Mouse (Mus musculus) liver, postnatal 0 days (tissue): ENCODE results near the gene Cyp2u1. TPM values are rescaled to one million over a fixed set of nuclear protein-coding genes. Genes with fewer than 3 reads are reported as not detected.

Experiments
- ATAC-seq: fragments of 200-750 bp; cut with Nextera tagmentation; 2 replicates; pipeline ENCODE4 v1.8.0; 2017; ENCODE audit warnings: mild to moderate bottlenecking, moderate library complexity
- DNase-seq: peaks from one replicate; pipeline ENCODE4 v3.0.0-alpha.2; 2016
- H3K27ac ChIP-seq: fragments of 300-500 bp; sonication (generic); 2 replicates; pipeline ENCODE4 v1.5.1; 2014; ENCODE audit warnings: antibody characterized with exemption, moderate library complexity, mild to moderate bottlenecking, low read depth
- H3K27me3 ChIP-seq: fragments of 300-500 bp; sonication (generic); 2 replicates; pipeline ENCODE4 v1.6.1; 2014; ENCODE audit warnings: low read length, control low read depth, mixed read lengths; ENCODE audit not compliant: insufficient read depth
- H3K36me3 ChIP-seq: fragments of 300-500 bp; sonication (generic); replicated peaks from 2 replicates; pipeline ENCODE4 v1.6.1; 2014; ENCODE audit warnings: mild to moderate bottlenecking, control low read depth, low read length, moderate library complexity, mixed read lengths; ENCODE audit not compliant: insufficient read depth
- H3K4me1 ChIP-seq: fragments of 300-500 bp; sonication (generic); 2 replicates; pipeline ENCODE4 v1.6.1; 2014; ENCODE audit warnings: antibody characterized with exemption, mild to moderate bottlenecking, control low read depth; ENCODE audit not compliant: insufficient read depth
- H3K4me2 ChIP-seq: fragments of 300-500 bp; sonication (generic); 2 replicates; pipeline ENCODE4 v1.6.1; 2014; ENCODE audit warnings: low read depth, mild to moderate bottlenecking, low read length, moderate library complexity, mixed read lengths
- H3K4me3 ChIP-seq: fragments of 300-500 bp; sonication (generic); 2 replicates; pipeline ENCODE4 v1.5.1; 2014; ENCODE audit warnings: low read depth, low read length
- H3K9ac ChIP-seq: fragments of 300-500 bp; sonication (generic); replicated peaks from 2 replicates; pipeline ENCODE4 v1.6.1; 2014; ENCODE audit warnings: mild to moderate bottlenecking, moderate library complexity
- H3K9me3 ChIP-seq: fragments of 300-500 bp; sonication (generic); 2 replicates; pipeline ENCODE4 v1.6.1; 2016; ENCODE audit warnings: mild to moderate bottlenecking, control low read depth, low read length, mixed read lengths
- CTCF ChIP-seq: sonication (generic); IDR thresholded peaks from 2 replicates; pipeline ENCODE4 v1.5.1; 2016; ENCODE audit warnings: antibody characterized with exemption, low read depth
- EP300 ChIP-seq: IDR thresholded peaks from 2 replicates; pipeline ENCODE4 v1.6.1; 2016; ENCODE audit warnings: antibody characterized with exemption, low read depth, mild to moderate bottlenecking
- WGBS: fragments of 180-500 bp; shearing (Covaris S2); extraction: QIAGEN DNeasy Blood & Tissue Kit; methylation state at CpG from one replicate; pipeline ENCODE4 v1.1.7; 2014; ENCODE audit not compliant: insufficient replicate concordance; 5-methylcytosine and 5-hydroxymethylcytosine counted together
- polyA plus RNA-seq: library from polyadenylated mRNA; unstranded; fragments of >200 nt; fragmentation: Nextera tagmentation; extraction: Ambion mirVana; gene quantifications from 2 replicates; pipeline ENCODE4 v1.2.1, GENCODE M21; 2015

Cyp2u1 gene
- polyA plus RNA-seq, 1 experiment from 2014 or later = 1.4 TPM

DNA sequence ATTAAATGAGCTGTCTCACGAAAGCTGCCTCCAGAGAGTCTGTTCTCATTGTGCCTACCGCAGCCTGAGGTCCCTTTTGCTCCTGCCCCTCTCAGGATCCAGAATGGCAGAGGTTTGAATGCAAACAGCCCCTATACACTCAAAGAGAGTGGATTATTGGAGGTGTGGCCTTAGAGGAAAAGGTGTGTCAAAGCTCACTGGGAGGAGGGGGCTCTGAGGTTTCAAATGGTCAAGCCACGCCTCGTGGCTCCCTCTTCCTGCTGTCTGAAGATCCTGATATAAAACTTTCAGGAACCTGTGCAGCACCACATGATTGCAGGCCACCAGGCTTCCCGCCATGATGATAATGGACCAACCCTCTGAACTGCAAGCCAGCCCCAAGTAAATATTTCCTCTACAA, 55.2 kb downstream of the Cyp2u1 start:
- no peaks in the 10 kb centered on the region for H3K9me3 ChIP-seq
- TF ChIP-seq EP300 (no peak), CTCF (no peak)
- no peak overlapping the region for H3K9ac ChIP-seq
- peaks cover 5% of the 10 kb centered on the region; the same call in 1 of the 2 replicates for H3K4me1 ChIP-seq
- H3K27ac ChIP-seq = no peak overlapping the region
- no peak overlapping the region for H3K4me3 ChIP-seq
- WGBS = 77% methylated on average over 5 of the region's 5 CpGs
- DNase-seq = no peak
- ATAC-seq = no peak
- H3K4me2 ChIP-seq = no peak overlapping the region
- H3K36me3 ChIP-seq = peaks cover 15% of the 10 kb centered on the region
- H3K27me3 ChIP-seq = no peaks in the 10 kb centered on the region

DNA sequence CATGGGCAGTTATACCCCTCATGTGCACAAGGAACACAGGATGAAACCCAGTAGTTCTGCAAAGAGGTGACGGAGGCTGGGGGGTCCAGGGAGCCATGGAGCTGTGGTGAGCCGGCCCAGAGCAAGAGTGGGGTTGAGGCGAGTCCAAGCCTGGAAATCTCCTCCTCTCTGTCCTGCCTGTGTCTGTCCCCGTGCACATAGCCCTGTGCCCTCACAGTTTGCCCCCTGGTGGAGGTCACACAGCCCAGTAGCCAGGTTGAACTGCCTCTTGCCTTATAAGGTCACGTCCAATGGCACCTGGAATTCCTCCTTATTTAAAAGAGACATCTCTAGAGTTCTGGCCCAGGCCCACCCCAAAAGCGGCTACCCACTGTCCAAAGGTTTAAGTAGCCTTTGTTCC, 55.6 kb downstream of the Cyp2u1 start:
- Histone ChIP-seq H3K36me3 (peaks cover 15% of the 10 kb centered on the region), H3K4me3 (no peak overlapping the region), H3K4me1 (peaks cover 5% of the 10 kb centered on the region; the same call in 1 of the 2 replicates), H3K9ac (no peak overlapping the region), H3K27me3 (no peaks in the 10 kb centered on the region), H3K27ac (no peak overlapping the region), H3K9me3 (no peaks in the 10 kb centered on the region), H3K4me2 (no peak overlapping the region)
- ATAC-seq (no peak), DNase-seq (no peak)
- TF ChIP-seq CTCF (peak; percentile 24; the same call in 1 of the 2 replicates), EP300 (no peak)
- 73% methylated on average over 6 of the region's 6 CpGs for WGBS

DNA sequence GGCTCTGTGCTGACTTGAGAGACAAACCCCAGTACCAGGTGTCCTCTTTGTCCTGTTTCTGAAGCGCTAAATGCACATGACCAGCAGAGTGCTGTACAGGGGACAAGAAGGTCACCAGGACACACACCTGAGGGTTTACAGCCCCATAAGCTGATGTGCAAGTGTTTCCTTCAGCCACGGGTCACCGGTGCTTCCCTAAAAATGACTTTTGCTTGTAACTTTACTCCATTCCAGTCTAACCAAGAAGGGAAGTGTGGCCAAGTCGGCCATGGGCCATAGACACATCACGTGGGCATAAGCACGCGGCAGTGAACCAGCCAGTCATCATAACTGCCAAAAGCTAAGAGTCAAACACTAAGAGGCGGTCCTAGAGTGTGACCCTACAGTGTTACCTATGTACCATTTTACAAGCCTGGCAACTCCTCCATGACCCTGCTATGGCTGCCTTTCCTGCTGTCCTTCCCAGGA, 56.4 kb downstream of the Cyp2u1 start:
- no peak for DNase-seq
- TF ChIP-seq EP300 (no peak), CTCF (no peak)

DNA sequence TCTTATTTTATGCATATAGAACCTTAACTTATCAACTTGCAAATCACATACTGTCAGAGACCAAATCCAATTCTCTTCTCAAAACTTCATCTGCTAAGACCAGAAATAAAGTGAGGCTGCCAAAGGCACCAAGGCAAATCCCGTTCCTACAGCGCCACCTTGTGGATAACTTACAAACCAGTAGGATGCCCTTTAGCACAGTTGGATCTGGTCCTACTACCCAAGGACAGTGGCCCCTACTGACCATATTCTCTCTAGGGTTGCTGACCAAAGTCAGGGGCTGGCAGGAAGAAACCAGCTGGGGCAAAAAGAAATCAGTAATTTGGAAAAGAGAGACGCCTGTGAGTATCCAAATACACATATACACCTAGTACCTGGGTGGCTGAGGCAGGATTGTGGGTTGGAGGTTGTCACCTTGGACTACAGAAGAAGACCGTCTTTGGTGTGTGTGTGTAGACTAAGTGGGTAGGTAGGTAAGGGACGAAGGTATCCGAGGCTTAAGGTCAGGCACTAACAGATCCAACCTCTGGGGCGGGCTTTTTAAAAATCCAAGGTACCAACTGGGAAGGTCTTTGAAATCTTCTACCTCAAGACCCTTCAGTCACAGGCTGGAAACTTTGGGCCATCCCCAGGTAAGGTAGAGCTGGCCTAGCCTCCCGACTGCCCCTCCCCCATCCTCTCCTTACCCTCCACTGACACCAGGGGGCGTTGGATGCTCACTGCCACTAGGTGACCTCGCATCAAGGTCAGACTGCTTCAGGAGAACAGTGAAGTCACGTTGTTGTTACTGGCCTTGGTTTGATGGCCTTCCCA, 57.1 kb downstream of the Cyp2u1 start:
- Histone ChIP-seq H3K4me2 (no peak overlapping the region), H3K9ac (no peak overlapping the region), H3K27ac (peak overlapping the region; percentile 85), H3K9me3 (no peaks in the 10 kb centered on the region), H3K4me3 (no peak overlapping the region), H3K4me1 (peaks cover 5% of the 10 kb centered on the region; the same call in 1 of the 2 replicates), H3K27me3 (no peaks in the 10 kb centered on the region), H3K36me3 (peaks cover 22% of the 10 kb centered on the region)
- peak; percentile 72 for DNase-seq
- 54% methylated on average over 11 of the region's 11 CpGs for WGBS
- ATAC-seq = peak; percentile 85
- TF ChIP-seq CTCF (peak; percentile 88), EP300 (no peak)

More for the DNA sequence above, 56.4 kb downstream of the Cyp2u1 start:
- Histone ChIP-seq H3K4me2 (no peak overlapping the region), H3K4me1 (peaks cover 5% of the 10 kb centered on the region; the same call in 1 of the 2 replicates), H3K4me3 (no peak overlapping the region), H3K27ac (peak overlapping the region; percentile 85), H3K27me3 (no peaks in the 10 kb centered on the region), H3K9me3 (no peaks in the 10 kb centered on the region), H3K9ac (no peak overlapping the region), H3K36me3 (peaks cover 20% of the 10 kb centered on the region)
- ATAC-seq = no peak
- WGBS = 85% methylated on average over 8 of the region's 8 CpGs

Other genes with a start within 250 kb of the Cyp2u1 start
- gene Lef1, start 192.8 kb downstream of the Cyp2u1 start, polyA plus RNA-seq = 2.0 and 2.2 TPM in 2 replicates
- gene Hadh, start 31.1 kb downstream of the Cyp2u1 start, polyA plus RNA-seq = 279 and 305 TPM in 2 replicates
- gene Sgms2, start 188.2 kb upstream of the Cyp2u1 start, polyA plus RNA-seq = 9.2 and 12.5 TPM in 2 replicates